Mouse (Mus musculus): ENCODE results near the gene Vpreb3.

The Vpreb3 gene

GRCm38 (mm10) chr10:75932081-75932678 is 10.7 kb upstream of the Vpreb3 start:
- DNase-seq (ENCODE audit: low spot score) = peak; percentile 79

- DNase-seq (ENCODE audit: low spot score) = no peak
These were observed 10.0 kb upstream of the Vpreb3 start, which contains the start of gene Chchd10 for GRCm38 (mm10) chr10:75932891-75933290. TSS of gene Chchd10 (plus strand) at chr10:75933130.

GRCm38 (mm10) chr10:75934991-75935390 is 7.9 kb upstream of the Vpreb3 start:
- no peak for DNase-seq (ENCODE audit: low spot score)

DNA sequence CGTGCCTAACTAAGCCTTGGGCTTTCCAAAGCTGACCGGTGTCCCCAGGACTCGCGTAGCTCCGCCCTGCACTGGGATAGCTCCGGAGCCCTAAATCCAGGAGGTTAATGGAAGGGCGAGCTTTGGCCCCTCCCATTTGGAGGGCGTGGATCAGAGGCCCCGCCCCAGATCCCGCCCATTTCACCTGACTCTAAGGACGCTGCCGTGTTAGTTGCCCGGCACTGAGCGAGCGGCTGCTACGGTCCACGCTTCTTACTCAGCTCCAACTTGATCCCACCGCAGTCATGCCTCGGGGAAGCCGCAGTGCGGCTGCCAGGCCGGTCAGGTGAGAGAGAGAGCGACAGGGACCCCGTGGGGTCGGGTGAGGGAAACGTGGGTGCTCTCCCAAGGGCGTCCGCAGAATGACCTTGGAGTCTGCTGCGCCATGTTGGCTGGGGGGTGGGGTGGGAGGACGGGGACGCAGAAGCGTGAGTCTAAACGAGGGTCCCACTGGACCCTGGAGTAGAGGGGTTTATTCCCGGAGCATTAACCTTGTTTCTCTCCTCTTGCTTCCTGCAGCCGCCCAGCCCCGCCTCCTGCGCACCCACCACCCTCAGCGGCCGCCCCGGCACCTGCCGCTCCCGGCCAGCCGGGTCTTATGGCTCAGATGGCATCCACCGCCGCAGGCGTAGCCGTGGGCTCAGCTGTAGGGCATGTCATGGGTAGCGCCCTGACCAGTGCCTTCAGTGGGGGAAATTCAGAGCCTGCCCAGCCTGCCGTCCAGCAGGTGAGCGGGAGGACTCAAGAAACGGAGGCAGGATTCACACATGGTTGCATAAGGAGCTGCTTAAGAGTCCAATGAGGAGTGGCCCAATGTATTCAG is 6.9 kb upstream of the Vpreb3 start, which contains the start of gene Mmp11:
Mmp11 (minus strand) TSS at position 817 of the 862 bp plus-strand sequence.
- peak; percentile 90 for DNase-seq (ENCODE audit: low spot score)

DNA sequence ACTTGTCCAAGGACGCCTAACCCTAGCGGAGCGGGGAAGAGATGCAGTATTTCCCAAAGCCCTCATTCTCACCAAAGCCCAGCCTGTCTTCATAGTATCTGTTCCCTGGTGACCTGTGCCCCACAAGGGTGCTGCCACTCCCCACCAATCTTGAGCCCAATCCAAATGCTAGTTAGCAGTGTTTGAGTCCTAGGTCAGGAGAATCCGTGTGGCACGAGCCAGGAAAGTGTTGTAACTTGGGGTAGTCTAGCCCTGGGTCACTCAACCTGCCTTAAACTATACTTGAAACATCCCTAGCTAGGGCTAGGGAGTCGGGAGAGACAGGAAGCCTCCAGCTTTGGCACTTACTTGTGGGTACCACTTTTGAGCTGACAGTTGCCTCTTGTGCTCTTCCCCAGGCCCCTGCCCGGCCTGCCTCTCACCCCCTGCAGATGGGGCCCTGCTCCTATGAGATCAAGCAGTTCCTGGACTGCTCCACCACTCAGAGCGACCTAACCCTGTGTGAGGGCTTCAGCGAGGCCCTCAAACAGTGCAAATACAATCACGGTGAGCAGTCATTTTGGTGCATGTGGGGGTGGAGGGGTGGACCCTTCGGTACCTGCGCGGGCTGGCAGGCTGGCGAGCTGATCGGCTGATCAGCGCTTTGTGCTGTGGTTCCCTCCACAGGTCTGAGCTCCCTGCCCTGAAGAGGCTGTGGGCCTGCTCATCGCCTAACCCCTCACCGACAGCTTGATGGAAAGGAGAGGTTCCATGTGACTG is 5.8 kb upstream of the Vpreb3 start:
- DNase-seq (ENCODE audit: low spot score) = no peak

DNA sequence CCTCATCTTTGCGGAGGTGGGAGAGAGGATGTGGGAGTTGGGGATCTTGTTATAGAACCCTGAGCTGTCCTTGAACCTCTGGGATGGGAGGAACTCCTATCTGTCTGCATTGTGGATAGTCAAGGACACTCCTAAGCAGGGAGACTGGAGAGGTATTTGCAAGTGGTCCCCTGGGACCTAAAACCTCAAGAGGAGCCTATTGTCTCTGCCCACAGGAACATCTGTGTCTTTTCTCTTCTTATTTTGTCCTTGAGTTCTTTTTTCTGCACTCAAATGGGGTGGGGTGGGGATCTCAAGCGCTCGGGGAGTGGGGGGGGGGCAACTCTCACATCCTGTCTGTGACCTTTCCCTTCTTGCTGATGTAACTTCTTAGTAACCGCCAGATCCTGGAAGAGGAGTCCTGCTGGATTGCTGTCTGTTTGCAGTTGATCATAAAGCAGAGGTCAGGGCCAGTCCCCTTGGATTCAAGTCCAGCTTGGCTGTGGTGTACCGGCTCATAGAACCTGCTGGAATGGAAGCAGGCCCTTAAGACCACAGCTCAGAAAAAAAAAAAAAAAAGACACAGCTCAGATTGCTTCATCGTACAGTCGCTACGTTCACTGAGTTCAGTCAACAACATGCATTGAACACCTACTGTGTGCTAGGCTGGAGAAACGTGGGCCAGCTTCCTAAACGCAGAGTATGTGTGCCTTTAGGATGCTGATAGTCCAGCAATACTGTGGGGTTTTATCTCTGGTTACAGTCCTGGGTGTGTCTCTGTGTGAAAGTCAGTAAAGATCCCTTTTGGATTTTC is 4.8 kb upstream of the Vpreb3 start:
- no peak for DNase-seq (ENCODE audit: low spot score)

GRCm38 (mm10) chr10:75939481-75940234 is 3.2 kb upstream of the Vpreb3 start:
- no peak for DNase-seq (ENCODE audit: low spot score)

- DNase-seq (ENCODE audit: low spot score) = no peak
These were observed 2.3 kb upstream of the Vpreb3 start, which contains the start of gene Gm867 for GRCm38 (mm10) chr10:75940520-75940919. TSS of gene Gm867 (minus strand) at chr10:75940672.

GRCm38 (mm10) chr10:75941042-75941824 is 1.6 kb upstream of the Vpreb3 start:
- no peak for DNase-seq (ENCODE audit: low spot score)

- DNase-seq (ENCODE audit: low spot score) = peak; percentile 47
These were observed 1.4 kb downstream of the Vpreb3 start for GRCm38 (mm10) chr10:75944066-75944772.

DNA sequence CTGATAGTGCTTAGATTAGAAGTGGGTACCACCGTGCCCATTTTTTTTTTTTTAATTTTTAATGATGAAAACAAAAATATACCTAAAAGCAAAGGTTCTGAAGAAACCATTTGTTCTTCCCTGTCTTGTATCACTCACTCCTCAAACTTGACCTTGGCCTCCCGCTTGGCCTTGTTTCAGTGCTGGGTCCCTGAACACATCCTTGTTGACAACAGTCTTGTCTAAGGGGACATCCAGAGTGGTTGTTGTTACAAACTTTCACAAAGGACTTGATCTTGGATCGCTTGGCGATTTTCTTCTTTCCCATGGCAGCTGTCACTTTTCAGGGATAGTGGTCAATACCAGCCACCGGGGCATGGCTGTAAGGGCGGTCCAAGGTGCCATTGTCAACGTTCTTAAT is 2.4 kb downstream of the Vpreb3 start:
- no peak for DNase-seq (ENCODE audit: low spot score)

GRCm38 (mm10) chr10:75945896-75946295 is 3.0 kb downstream of the Vpreb3 start:
- DNase-seq (ENCODE audit: low spot score) = no peak

DNA sequence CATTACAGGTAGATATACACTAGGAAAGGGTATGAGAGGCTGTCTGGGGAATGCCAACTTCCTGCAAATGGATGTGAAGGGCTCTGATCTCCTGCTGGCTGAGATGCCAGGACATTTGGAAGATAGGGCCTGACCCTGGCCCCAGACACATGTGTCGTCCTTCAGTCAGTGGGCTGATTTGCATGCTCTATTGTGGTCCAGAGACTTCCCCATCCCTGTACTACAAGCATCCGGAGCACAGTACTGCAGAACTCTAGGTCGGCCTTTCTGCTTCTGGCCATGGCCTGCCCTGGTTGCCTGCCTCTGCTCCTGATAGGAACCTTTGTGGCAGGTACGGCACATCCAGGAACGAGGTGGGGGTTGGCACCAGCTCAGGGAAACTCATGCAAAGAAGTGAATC is 5.2 kb downstream of the Vpreb3 start:
- no peak for DNase-seq (ENCODE audit: low spot score)

GRCm38 (mm10) chr10:75949053-75950045 is 6.5 kb downstream of the Vpreb3 start:
- no peak for DNase-seq (ENCODE audit: low spot score)

- DNase-seq (ENCODE audit: low spot score) = peak; percentile 64
These were observed 7.9 kb downstream of the Vpreb3 start for GRCm38 (mm10) chr10:75950791-75951210.

DNA sequence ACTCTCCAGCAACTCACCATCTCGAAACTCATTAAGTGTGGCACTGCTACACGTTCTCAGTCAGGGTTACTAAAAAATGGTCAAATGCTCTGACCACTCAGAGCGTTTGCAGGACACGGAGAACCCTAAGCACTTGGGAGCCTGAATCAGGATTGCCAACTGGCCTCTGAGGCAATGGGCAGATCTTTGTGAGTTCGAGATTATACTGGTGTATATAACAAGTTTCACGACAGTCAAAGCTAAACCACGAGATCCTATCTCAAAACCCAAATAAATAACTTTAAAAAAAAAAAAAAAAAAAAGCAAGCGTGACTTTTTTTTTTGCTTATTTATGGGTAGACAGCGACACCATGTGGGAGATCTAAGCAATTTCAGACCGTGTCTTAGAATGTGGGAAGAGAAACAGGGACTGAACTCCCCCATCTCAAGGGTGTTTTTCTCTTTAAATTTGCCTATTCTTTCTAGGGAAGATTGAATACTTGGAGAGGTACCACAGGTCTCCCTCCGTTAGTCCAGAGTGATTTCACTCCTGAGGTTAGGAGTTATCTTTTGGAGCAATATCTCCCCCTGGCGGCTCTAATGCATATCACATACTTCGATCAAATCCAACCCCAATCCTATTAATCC is 8.7 kb downstream of the Vpreb3 start:
- peak; percentile 82 for DNase-seq (ENCODE audit: low spot score)

- DNase-seq (ENCODE audit: low spot score) = no peak
These were observed 11.5 kb downstream of the Vpreb3 start, which contains the start of gene Gm5134 for GRCm38 (mm10) chr10:75954381-75954811. TSS of gene Gm5134 (plus strand) at chr10:75954514.

GRCm38 (mm10) chr10:75973846-75974245 is 31.0 kb downstream of the Vpreb3 start:
- no peak for DNase-seq (ENCODE audit: low spot score)
